Mouse (Mus musculus): ENCODE data around the gene Ralb. TPM values are rescaled to one million over a fixed set of nuclear protein-coding genes. Genes with fewer than 3 reads are reported as not detected.

The Ralb gene
- polyA plus RNA-seq (2015; fragmentation: Nextera tagmentation; extraction: Ambion mirVana): 167 and 174 TPM in 2 replicates

DNA sequence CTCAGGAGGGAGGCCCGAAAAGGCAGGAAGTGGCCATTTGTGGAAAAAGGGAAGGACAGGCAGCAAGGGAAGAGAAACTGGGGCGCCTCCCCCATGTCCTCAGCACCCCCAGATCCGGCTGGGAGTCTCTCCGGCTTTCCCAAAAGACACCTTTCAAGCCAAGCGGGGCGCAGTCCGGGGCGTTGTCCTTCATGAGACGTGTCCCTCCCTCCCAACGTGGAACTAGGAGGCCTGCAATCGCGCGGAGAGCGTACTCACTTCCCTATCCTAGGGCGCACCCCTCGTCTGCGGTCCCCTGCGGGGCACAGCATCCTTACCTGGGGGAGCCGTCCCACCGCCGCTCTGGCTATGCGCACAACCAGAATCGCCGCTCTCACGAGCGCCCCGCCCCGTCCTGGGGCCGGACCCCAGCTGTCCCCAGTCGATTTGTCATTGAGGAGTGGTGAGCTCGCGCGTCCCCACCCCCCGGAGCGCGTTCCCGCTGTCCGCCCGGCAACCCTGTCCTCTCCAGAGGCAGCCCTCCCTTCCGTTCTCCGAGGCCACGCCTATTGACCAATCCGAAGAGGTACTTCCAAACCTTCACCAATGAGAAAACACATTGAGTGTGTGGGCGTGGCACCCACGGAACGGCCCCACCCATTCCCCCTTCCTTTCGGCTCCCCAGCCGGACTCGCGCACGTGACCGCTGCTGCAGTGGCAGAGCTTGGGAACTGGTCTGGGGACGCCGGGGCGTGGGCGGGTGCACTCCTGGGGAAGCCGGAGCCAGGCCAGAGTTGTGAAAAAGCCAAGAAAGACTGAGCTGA lies at the start of gene Ralb:
TSS of gene Ralb (minus strand) at position 535 of the 803 bp plus-strand sequence.
- Histone ChIP-seq H3K36me3 (ENCODE audit: insufficient read depth, low read length) (peaks cover 13% of the 10 kb centered on the region), H3K4me2 (replicated peaks; ENCODE audit: low read depth, low read length) (peak within 1 kb of the TSS; percentile 71), H3K9me3 (ENCODE audit: low read length) (no peaks in the 10 kb centered on the region), H3K4me3 (ENCODE audit: low read length) (peak within 1 kb of the TSS; percentile 85), H3K4me1 (ENCODE audit: insufficient read depth, low read length) (peaks cover 27% of the 10 kb centered on the region), H3K27me3 (ENCODE audit: insufficient read depth, low read length) (no peaks in the 10 kb centered on the region; the same call in 1 of the 2 replicates), H3K27ac (ENCODE audit: low read length) (peak within 1 kb of the TSS; percentile 83), H3K9ac (replicated peaks; ENCODE audit: low read length) (peak within 1 kb of the TSS; percentile 86)
- ATAC-seq (ENCODE audit: low FRiP score, low TSS enrichment): peak; percentile 98
- WGBS: under 1% methylated on average over 56 of the region's 57 CpGs

DNA sequence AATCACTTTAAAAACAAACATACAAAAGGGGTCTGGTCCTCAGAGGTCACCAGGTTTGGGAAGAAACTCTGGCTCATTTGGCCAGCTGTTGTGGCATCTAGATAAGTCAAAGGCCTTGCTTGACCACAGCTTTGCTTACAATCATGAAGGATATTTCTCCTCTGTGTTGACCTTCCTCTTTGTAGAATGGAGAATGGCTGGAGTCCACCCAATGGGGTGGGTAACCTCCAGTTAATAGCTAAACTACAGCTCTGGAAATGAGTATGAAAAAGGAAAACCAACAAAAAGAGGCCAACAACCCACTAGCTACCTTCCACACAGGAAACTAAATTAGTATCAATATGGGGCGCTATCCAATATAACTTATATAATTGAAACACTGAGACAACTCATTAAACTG lies 47.1 kb upstream of the Ralb start:
- no peak for ATAC-seq (ENCODE audit: low FRiP score, low TSS enrichment)

DNA sequence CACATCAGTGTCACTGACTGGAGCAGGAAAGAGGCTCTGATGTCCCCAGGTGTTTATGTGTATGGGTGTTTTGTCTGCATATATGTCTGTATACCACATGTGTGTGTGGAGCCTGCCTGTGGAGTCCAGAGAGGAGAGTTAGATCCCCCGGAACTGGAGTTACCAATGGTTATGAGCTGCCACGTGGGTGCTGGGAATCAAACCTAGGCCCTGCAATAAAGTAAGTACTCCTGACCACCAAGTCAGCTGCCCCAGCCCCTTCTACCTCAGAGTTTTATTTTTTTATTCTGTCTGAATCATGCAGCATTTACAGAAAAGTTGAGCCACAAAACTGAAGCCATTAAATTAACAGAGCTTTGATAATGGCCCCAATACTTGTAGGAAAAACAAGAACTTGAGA lies 45.5 kb upstream of the Ralb start:
- no peaks in the 10 kb centered on the region for H3K4me1 ChIP-seq (ENCODE audit: insufficient read depth, low read length)
- H3K4me2 ChIP-seq (replicated peaks; ENCODE audit: low read depth, low read length): no peak overlapping the region
- H3K36me3 ChIP-seq (ENCODE audit: insufficient read depth, low read length): peaks cover 35% of the 10 kb centered on the region
- no peaks in the 10 kb centered on the region for H3K9me3 ChIP-seq (ENCODE audit: low read length)
- no peak overlapping the region for H3K9ac ChIP-seq (replicated peaks; ENCODE audit: low read length)
- WGBS: 93% methylated on average over 2 of the region's 2 CpGs
- H3K27ac ChIP-seq (ENCODE audit: low read length): no peak overlapping the region
- H3K27me3 ChIP-seq (ENCODE audit: insufficient read depth, low read length): no peaks in the 10 kb centered on the region
- no peak overlapping the region for H3K4me3 ChIP-seq (ENCODE audit: low read length)
- no peak for ATAC-seq (ENCODE audit: low FRiP score, low TSS enrichment)

More for the DNA sequence above, 47.1 kb upstream of the Ralb start:
- Histone ChIP-seq H3K27me3 (ENCODE audit: insufficient read depth, low read length) (no peaks in the 10 kb centered on the region), H3K4me2 (replicated peaks; ENCODE audit: low read depth, low read length) (no peak overlapping the region), H3K9me3 (ENCODE audit: low read length) (no peaks in the 10 kb centered on the region), H3K4me3 (ENCODE audit: low read length) (no peak overlapping the region), H3K9ac (replicated peaks; ENCODE audit: low read length) (no peak overlapping the region), H3K36me3 (ENCODE audit: insufficient read depth, low read length) (peaks cover 34% of the 10 kb centered on the region), H3K4me1 (ENCODE audit: insufficient read depth, low read length) (no peaks in the 10 kb centered on the region), H3K27ac (ENCODE audit: low read length) (no peak overlapping the region)
- WGBS: 95% methylated on average over 1 of the region's 1 CpGs

DNA sequence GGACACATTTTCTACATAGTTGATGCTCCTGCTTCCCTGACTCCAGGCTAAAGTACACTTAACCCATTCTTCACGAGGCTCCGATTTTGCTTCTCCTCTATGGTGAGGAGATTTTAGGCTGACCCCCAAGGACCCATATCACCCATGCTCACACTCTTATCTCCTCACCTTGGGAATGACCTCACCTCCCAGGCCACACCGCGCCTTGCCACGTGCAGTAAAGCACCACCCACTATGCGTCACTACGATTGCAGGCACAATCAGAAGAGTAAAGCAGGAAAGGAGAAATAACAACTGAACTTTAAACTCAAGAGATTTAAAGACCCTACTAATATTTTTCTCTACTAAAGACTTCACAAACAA lies 44.7 kb upstream of the Ralb start:
- Histone ChIP-seq H3K27me3 (ENCODE audit: insufficient read depth, low read length) (no peaks in the 10 kb centered on the region), H3K4me2 (replicated peaks; ENCODE audit: low read depth, low read length) (no peak overlapping the region), H3K9ac (replicated peaks; ENCODE audit: low read length) (no peak overlapping the region), H3K9me3 (ENCODE audit: low read length) (no peaks in the 10 kb centered on the region), H3K36me3 (ENCODE audit: insufficient read depth, low read length) (peaks cover 35% of the 10 kb centered on the region), H3K27ac (ENCODE audit: low read length) (no peak overlapping the region), H3K4me3 (ENCODE audit: low read length) (no peak overlapping the region), H3K4me1 (ENCODE audit: insufficient read depth, low read length) (no peaks in the 10 kb centered on the region)
- 84% methylated on average over 7 of the region's 7 CpGs for WGBS
- ATAC-seq (ENCODE audit: low FRiP score, low TSS enrichment): no peak

GRCm38 (mm10) chr1:119548668-119549326 lies 44.2 kb upstream of the Ralb start:
- no peak overlapping the region for H3K4me2 ChIP-seq (replicated peaks; ENCODE audit: low read depth, low read length)
- no peak overlapping the region for H3K4me3 ChIP-seq (ENCODE audit: low read length)
- ATAC-seq (ENCODE audit: low FRiP score, low TSS enrichment): 0 out of 2 replicates have a peak, but pooled peaks have one; percentile 51
- 68% methylated on average over 7 of the region's 7 CpGs for WGBS
- H3K9ac ChIP-seq (replicated peaks; ENCODE audit: low read length): no peak overlapping the region
- H3K36me3 ChIP-seq (ENCODE audit: insufficient read depth, low read length): peaks cover 32% of the 10 kb centered on the region
- H3K4me1 ChIP-seq (ENCODE audit: insufficient read depth, low read length): no peaks in the 10 kb centered on the region
- H3K9me3 ChIP-seq (ENCODE audit: low read length): no peaks in the 10 kb centered on the region
- H3K27ac ChIP-seq (ENCODE audit: low read length): no peak overlapping the region
- no peaks in the 10 kb centered on the region for H3K27me3 ChIP-seq (ENCODE audit: insufficient read depth, low read length)

DNA sequence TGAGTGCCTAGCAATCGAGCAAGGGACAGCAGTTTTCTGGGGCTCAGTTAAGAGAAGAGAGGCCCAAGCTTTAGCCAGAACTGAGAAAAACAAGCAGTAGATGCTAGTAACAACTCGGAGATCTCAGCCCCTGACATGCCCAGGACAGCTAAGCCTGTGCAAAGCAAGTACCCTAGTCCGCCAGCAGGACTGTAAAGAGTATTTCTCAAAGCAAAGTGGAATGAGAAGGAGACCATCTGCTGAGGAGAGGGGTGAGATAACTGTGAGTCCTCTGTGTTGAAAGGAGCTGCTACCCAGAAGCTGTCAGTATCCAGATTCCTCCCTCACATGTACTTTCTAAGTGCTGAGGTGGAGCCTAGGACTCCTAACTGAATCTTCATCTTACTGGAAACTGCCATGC lies 41.9 kb upstream of the Ralb start:
- H3K4me3 ChIP-seq (ENCODE audit: low read length): no peak overlapping the region
- H3K4me2 ChIP-seq (replicated peaks; ENCODE audit: low read depth, low read length): no peak overlapping the region
- H3K27me3 ChIP-seq (ENCODE audit: insufficient read depth, low read length): no peaks in the 10 kb centered on the region
- H3K27ac ChIP-seq (ENCODE audit: low read length): no peak overlapping the region
- peaks cover 4% of the 10 kb centered on the region; the same call in 1 of the 2 replicates for H3K4me1 ChIP-seq (ENCODE audit: insufficient read depth, low read length)
- no peak for ATAC-seq (ENCODE audit: low FRiP score, low TSS enrichment)
- peaks cover 20% of the 10 kb centered on the region for H3K36me3 ChIP-seq (ENCODE audit: insufficient read depth, low read length)
- WGBS: 87% methylated on average over 3 of the region's 3 CpGs
- no peak overlapping the region for H3K9ac ChIP-seq (replicated peaks; ENCODE audit: low read length)
- no peaks in the 10 kb centered on the region for H3K9me3 ChIP-seq (ENCODE audit: low read length)

GRCm38 (mm10) chr1:119545671-119546070 lies 41.1 kb upstream of the Ralb start:
- 91% methylated on average over 4 of the region's 4 CpGs for WGBS
- Histone ChIP-seq H3K36me3 (ENCODE audit: insufficient read depth, low read length) (peaks cover 15% of the 10 kb centered on the region), H3K27me3 (ENCODE audit: insufficient read depth, low read length) (no peaks in the 10 kb centered on the region), H3K9ac (replicated peaks; ENCODE audit: low read length) (no peak overlapping the region), H3K4me1 (ENCODE audit: insufficient read depth, low read length) (peaks cover 4% of the 10 kb centered on the region; the same call in 1 of the 2 replicates), H3K27ac (ENCODE audit: low read length) (no peak overlapping the region), H3K9me3 (ENCODE audit: low read length) (no peaks in the 10 kb centered on the region), H3K4me3 (ENCODE audit: low read length) (no peak overlapping the region), H3K4me2 (replicated peaks; ENCODE audit: low read depth, low read length) (no peak overlapping the region)
- no peak for ATAC-seq (ENCODE audit: low FRiP score, low TSS enrichment)

DNA sequence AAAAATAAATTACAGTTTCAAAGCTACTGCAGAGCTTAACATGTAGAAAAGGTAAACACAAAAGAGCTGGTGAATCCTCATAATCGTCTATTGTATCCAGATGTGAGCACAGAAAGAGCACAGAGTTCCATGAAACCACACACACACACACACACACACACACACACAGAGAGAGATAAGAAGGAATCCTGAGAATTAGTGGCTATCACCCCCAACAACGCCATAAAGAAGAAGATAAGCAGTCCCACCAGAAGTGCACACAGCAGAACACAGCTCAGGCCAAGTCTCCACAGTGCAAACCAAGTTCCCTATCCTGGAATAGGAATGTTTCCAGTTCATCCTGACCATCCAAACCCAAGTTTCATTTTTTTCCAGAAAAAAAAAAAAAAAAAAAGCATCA lies 40.6 kb upstream of the Ralb start:
- H3K4me1 ChIP-seq (ENCODE audit: insufficient read depth, low read length): peaks cover 4% of the 10 kb centered on the region; the same call in 1 of the 2 replicates
- no peak overlapping the region for H3K27ac ChIP-seq (ENCODE audit: low read length)
- no peak overlapping the region for H3K9ac ChIP-seq (replicated peaks; ENCODE audit: low read length)
- H3K4me3 ChIP-seq (ENCODE audit: low read length): no peak overlapping the region
- no peaks in the 10 kb centered on the region for H3K9me3 ChIP-seq (ENCODE audit: low read length)
- no peak overlapping the region for H3K4me2 ChIP-seq (replicated peaks; ENCODE audit: low read depth, low read length)
- peaks cover 15% of the 10 kb centered on the region for H3K36me3 ChIP-seq (ENCODE audit: insufficient read depth, low read length)
- no peak for ATAC-seq (ENCODE audit: low FRiP score, low TSS enrichment)
- no peaks in the 10 kb centered on the region for H3K27me3 ChIP-seq (ENCODE audit: insufficient read depth, low read length)
- WGBS: 60% methylated on average over 2 of the region's 2 CpGs

DNA sequence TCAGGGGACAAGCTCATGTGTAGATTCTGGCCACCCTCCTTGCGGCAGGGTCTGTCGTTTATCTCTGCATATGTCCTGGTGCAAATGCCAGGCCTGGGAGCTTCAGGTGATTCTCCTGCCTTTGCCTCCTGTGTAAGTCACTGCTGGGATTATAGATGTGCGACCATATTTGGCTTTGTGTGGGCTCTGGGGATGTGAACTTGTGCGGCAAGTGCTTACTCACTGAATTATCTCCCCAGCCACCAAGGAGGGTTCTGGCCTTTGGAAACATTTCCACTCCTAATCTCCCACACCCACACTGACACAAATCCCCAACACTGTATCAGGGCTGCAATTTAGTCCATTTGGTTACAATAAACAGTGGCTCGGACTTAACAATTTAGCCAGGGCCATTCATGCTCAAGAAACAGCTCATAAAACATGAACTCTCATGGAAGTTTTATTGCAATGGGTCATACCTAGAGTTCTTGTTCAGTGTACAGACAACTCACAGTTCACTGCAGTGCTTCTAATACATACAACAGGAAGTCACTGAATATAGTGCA lies 40.1 kb upstream of the Ralb start:
- Histone ChIP-seq H3K4me1 (ENCODE audit: insufficient read depth, low read length) (peaks cover 4% of the 10 kb centered on the region; the same call in 1 of the 2 replicates), H3K9ac (replicated peaks; ENCODE audit: low read length) (no peak overlapping the region), H3K27ac (ENCODE audit: low read length) (no peak overlapping the region), H3K9me3 (ENCODE audit: low read length) (no peaks in the 10 kb centered on the region), H3K27me3 (ENCODE audit: insufficient read depth, low read length) (no peaks in the 10 kb centered on the region), H3K4me2 (replicated peaks; ENCODE audit: low read depth, low read length) (no peak overlapping the region), H3K4me3 (ENCODE audit: low read length) (no peak overlapping the region), H3K36me3 (ENCODE audit: insufficient read depth, low read length) (peaks cover 13% of the 10 kb centered on the region)
- ATAC-seq (ENCODE audit: low FRiP score, low TSS enrichment): no peak
- 66% methylated on average over 5 of the region's 5 CpGs for WGBS
